Mouse (Mus musculus) adrenal gland, adult 18-20 months (tissue): Measurements from ENCODE around the gene Ccser2. TPM values are rescaled to one million over a fixed set of nuclear protein-coding genes. Genes with fewer than 3 reads are reported as not detected.
"Not testable (repeated sequence)": the region's sequence is repeated elsewhere in the genome, so short reads cannot be mapped to it uniquely, and the experiment has no call there.

Experiments used
- DNase-seq, 2 experiments: peaks; one replicate each; pipeline ENCODE4 v3.0.0; 2021 to 2022; ENCODE audit warnings: low spot score in 2 of 2
- long read RNA-seq, 2 experiments: library from polyadenylated mRNA; stranded (forward); transcript quantifications; one replicate each; pipeline ENCODE4 v2.0.0; 2021
- total RNA-seq, 2 experiments: library from RNA; stranded (reverse); gene quantifications; 1 replicate in 1 of 2; 2 replicates in 1 of 2; pipeline ENCODE4 v1.2.3; 2021

The Ccser2 gene
- 10 to 100 TPM; 28.4 to 45.5 TPM for total RNA-seq
- long read RNA-seq, experiment 1, transcript Ccser2-203 (8 exons, 1,420 nt): major isoform, 5 of 12 reads
- long read RNA-seq, experiment 1, partial matches to known transcripts: 2 of 12 reads
- long read RNA-seq, experiment 1, other reads (novel, unspliced or antisense): 4 of 12 reads
- long read RNA-seq, experiment 2, partial matches to known transcripts: 32 of 45 reads
- long read RNA-seq, experiment 2, other reads (novel, unspliced or antisense): 12 of 45 reads

DNA sequence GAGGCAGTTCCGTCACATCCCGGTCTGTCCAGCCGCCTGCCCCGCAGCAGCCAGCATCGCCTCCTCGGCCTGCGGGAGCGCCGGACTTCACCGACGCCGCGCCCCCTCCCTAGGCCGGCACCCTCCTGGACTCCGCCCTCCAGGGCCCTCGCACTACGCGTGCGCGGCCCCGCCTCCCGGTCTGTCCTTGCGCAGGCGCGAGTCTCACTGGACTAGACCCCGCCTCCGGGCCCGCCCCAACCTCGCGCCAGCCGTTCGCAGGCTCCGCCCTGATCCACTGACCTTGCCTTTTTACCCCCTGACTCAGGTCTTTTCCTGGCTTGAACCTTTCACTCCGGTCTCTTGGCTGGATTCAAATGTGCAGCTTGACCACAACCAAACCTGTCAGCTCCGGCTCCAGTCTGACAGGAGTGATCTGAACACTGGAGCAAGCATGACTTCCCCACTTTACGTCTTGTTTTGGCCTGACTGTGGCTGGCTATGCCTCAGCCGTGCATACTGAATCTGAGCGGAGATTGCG, at the start of gene Ccser2:
Gene Ccser2 (minus strand): TSS at position 150 of the 520 bp plus-strand sequence.
- peak; percentile 100 for DNase-seq

DNA sequence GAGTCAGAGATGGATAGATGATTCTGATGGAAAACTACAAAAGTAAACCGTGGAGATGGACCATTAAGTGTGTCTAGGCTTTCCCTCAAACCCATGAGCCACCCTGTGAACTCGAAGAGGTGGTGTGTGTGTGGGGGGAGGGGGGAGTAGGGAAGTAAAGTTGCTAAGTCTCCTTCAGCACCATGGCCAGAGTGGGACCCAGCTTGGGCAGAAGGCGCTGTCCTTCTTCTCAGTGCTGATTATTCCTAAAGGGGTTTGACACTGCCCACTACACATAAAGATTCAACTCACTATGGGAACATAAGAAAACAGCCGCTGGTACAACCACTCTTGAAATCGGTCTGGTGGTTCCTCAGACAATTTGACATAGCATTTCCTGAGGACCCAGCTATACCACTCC, 47.3 kb upstream of the Ccser2 start:
- DNase-seq: no peak

DNA sequence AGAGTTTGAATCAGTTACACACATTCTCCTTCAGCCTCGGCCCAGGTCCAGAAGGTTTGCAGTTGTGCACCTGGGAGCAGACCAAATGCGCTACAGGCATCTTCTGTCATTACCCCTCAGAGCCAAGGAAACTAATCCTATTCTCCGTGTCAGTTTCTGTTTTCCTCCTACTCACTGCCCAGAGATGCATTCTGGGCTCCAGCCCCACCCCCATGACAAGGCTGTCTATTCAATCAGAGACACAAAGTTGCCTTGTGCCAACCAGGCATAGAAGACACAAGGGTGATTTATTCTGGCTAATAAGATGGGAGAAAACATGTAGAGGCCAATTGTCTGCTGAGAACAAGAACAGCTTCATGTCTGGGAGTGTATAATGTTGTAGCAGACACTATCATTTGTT, 45.1 kb upstream of the Ccser2 start:
- no peak for DNase-seq

DNA sequence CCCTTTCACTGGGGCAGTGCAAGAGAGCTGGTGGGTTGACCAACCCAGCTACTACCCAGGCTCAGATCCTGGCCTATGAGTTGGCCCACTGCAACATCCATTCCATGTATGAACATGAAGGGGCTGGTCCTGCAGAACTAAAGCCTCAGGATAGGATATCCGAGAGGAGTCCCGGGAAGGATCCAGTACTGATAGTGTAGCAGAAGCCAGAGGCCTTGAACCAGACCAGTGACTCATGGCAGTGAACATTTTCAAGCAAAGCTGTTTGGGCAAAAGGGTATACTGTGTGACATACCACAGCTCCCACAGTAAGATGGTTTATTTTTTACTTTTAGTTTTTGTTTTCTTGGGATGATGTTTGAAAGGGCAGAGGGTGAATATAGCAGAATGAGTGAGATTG, 41.1 kb upstream of the Ccser2 start:
- DNase-seq: no peak

DNA sequence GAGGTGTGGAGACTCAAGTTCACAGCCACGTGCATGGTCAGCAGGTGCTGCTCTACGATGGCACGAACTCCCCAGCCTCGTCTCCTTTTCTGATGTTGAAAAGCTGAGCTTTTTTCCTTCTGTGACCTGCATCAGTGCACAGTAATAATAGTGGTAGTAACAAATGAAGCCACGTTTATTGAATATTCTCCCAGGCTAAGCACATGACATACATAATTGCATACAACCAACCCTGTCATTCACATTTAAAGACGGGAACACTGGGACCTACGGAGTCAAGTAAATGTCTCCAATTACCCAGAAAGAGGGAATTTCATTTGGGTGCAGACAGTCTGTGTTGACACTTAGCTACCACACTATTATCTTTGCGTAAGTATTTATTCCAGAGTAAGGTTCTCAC, 37.9 kb upstream of the Ccser2 start:
- no peak for DNase-seq

DNA sequence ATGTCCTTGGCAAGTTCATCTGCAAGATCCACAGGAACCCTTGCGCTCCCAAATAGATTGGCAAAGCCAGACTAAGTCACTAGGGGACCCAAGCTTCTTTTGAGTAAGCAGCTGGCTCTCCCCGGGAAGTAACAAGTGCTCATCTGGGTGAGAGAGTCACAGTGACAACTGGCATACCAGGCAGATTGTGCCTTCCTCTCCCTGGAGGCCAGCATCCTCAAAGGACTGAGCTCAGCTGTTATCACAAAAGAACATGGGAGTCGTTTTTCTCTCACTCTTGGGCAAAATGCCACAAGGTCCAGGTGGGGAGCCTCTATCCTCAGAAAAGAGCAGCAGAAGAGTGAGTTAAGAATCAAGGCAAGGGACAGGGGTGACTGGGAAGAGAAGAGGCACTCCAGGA, 37.3 kb upstream of the Ccser2 start:
- DNase-seq: no peak

DNA sequence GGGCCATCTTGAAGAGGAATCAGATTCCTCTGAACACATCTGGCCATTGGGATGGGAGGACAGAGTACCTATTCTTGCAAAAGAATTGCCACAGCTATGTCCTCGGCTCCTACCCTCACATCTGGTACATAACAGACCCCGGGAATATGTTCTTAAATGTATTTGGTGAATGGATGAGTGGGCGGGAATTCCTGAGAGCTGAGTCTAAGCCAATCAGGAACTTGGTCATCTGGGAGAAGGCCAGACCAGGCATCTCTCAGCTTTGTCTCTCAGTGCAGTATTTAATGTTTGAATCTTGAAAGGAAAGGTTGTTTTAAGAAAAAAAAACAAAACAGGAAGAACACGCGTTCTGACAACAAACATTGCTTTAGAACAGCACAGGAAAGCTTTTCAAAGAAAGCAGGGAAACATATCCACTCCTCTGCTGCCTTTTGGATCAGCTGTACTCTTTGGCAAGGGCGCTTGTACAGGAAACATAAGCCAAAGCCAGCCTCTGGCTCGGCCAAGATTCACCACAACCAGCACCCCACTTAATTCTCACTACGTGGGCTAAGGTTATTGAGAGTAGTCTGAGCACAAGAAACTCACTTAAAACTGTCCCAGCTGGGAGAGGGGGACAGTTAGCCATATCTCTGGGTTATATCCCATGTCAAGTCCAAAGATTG, 35.0 kb upstream of the Ccser2 start:
- no peak for DNase-seq

DNA sequence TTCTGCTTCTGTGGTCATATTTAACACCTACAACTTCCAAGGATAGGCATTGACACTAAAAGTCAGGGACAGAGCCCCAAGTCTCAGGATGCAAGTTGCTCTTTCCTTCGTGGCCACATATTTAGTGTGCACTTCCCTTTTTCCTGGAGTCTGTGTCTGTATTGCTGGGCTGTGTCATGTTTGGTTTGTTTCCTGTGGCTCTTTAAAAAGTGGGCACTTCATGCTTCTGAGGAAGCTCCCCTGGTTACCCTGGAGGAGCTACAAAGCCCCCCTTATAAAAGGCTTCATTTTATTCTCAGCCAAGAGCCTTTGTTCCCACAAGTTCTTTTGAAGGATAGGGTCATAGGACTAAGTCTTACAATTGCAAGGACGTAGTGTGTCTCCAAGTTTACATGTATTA, 34.3 kb upstream of the Ccser2 start:
- no peak for DNase-seq

DNA sequence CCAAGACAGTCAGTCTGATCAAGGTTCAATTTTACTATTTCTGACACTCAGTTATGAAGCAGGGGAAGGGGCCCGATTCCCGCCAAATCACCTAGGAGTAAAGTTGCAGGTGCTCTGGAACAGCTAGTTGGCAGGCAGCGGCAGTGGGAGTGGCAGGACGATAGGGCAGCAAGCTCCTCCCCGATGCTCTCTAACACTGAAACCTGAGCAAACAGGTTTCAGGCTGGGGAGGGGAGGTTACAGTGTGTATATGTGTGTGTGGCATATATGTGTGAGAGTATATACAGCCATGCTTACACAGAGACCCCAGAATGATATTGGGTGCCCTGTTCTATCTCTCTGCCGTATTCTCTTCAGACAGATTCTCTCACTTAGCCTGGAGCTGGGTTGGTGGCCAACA, 32.2 kb upstream of the Ccser2 start:
- not testable (repeated sequence) for DNase-seq

DNA sequence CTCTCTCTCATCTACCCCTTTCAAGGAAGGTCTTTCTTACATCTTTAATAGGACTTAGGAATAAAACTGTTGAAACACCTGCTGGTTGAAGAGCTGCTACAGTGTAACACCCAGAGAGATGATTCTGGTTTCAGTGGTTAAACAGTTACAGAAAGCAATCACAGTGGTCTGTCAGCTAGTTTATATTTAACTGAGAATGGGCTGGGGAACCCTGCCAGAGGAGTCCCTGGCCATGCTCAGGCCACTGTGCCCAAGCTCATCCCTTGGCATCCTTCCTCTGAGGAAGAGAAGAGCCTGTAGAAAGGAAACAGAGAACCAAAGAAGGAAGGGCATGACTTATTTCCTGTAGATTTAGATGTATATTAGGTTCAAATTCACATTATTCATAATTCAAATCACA, 21.2 kb upstream of the Ccser2 start:
- no peak for DNase-seq

DNA sequence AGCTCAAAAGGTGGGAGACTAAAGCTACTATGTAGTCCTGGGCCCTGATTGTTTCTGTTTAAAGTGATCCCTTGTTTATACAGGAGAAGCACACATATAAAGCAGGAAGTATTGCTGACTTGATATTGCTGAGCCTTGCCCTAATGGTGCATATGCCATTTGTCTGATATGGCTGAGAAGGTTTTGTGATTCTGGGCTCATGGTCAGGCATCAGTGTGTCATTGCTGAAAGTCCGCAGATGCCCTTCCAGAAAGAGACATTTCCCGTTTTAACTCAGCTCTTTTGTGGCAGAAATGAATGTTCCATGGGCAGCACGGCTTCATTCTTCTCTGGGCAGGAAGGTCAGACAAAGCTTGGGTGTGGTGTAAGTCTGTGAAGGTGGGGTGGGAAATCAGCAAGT, 17.1 kb upstream of the Ccser2 start:
- DNase-seq: no peak

DNA sequence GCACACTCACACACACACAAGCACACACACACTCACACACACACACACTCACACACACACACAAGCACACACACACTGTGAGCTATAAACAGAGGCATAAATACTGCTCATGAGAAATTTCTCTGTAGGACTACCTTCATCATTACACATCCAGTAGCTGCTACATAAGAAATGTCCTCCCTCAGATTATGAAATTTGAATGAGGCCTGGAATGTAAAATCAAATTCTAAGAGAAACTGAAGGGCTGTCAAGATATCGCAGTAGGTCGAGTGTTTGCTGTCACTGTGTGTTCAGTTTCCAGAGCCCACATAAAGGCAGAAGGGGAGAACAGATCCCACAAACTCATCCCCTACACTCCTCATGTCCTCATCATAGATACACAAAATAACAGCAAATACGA, 6.4 kb upstream of the Ccser2 start:
- DNase-seq: no peak

DNA sequence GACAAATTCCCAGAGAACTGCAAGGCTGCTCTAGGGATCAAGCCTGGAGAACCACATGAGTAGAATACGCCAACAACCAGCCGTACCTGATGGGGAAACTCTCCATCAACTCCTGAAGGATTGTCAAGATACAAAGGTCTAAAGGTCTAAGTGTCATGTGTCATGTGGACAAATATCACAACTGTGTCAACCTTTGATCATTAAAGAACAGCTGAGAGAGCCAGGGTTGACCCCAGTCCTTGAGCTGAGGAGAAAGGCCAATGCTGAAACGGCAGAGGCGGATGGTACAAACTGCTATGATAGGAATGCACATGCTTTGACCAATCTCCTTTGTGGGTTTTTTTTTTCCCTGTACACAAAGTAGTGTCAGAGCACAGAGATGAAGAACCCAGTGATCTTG, 2.6 kb upstream of the Ccser2 start:
- DNase-seq: no peak

DNA sequence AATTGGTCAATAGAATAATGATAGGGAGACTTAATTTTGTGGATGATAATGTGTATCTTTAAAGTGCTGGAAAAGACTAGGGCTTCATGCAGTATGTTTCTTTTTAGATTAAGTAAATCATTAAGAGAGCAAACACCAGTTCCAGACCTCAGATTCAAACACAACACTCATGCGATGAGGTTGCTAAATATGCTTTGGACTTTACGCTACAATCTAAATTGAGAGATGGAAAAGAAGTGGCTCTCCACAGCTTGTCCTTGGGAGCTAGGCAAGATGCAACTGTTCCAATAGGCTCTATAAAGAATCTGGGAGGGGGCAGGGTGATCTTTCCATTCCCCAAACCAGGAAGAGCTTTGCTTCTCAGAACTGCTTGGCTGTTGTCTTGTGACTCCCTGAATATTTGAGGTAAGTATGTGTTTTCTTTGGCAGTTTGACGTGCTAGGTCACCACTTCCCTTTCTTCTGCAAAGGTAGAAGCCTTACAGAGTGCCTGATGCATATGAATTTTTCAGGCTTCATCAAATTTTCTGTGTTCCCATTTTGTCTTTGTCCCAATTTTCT, 1.4 kb upstream of the Ccser2 start:
- DNase-seq: no peak

DNA sequence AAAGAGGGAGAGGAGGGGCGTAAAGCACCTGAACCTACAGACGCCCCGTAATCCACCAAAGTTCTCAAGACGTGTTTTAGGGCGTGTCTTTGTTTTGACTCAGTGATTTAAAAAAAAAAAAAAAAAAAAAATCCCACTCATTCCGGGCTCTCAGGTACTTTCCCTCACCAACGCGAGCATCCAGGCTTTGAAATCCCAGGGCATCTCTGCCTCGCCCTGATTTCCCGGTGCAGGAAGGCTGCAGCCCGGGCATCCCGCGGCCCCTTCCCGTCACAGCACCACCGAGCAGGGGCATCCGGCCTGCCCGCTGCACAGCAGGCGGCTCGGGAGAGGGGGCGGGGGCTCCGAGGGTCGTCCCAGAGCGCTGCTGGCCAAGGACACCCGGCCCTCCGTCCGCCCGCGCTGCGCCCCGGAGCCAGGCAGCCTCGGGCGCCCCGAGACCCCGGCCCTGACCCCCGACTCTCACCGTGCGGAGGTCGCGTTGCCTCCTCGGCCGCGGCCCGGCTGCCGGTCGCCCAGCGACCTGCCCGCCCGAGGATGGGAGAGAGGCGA, 425 bp downstream of the Ccser2 start:
- DNase-seq: no peak

DNA sequence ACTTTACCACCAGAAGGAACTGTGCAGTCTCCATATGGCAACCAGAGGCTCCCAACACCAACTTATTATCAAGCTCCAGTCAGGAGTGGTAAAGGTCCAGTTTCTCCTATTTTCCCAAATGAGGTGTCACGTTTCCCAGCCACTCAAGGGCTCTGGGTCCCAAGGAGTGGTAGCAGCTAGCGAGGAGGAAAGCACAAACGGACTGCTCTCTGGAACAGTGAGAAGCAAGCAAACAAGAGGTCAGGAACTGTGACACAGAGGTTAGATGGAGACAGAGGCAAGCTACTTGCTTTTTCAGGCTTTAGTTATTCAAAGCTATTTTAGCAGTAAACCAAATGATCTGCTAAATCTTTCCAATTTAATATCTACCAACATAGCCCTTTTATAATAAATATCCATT, 3.2 kb downstream of the Ccser2 start:
- no peak for DNase-seq

DNA sequence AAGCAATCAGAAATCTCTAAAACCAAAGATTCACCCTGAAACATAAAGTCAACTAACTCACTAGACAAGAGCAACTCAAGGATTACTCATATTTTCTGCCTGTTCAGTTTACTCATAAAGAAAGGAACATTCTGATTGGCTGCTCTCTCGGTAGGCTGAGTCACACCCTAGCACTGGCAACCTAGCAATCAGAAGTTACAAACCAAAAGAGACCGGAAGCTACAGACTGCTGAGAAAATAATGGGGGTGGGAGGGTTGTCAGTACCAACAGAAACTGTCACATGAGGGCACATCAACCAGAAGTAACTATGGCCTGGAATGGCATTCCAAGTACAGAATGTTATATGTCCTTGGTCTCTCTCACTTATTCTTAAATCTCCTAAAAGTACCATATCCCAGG, 6.1 kb downstream of the Ccser2 start:
- peak in 1 of 2 experiments; percentile 12 for DNase-seq

DNA sequence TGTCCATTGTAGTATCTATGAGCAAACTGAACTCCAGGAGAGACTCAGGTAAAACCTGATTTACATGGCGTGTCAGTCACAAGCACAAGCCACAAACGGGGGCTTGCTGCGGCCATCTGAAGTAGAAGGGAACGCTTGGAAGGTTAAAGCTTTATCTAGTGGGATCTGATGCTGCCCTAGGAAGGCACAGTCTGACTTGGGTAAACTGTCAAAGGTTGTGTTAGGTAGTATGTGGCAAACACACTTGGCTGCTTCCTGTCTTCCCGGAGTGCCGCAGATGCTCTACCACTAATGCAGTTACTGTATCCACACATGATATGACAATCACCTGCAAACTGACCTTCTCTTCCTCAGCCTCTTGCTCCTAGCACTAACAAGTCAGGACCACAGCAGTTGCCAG, 10.9 kb downstream of the Ccser2 start:
- DNase-seq: no peak

DNA sequence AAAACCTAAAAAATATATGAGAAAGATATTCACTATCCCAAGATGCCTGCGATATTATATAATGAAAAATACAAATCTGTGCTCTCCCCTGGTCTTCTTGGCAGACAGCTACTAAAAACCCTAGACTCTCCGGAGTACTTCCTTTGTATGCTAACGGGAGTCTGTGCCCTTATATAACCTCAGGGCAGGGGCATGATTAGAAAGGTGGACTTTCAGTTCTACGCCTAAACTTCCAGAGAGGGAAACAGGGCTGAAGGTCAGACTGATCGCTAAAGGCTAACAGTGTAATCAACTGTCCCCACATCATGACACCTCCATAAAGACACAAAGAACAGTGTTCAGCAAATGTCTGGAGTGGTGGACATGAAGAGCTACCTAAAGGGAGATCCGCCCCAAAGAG, 11.3 kb downstream of the Ccser2 start:
- DNase-seq: no peak

DNA sequence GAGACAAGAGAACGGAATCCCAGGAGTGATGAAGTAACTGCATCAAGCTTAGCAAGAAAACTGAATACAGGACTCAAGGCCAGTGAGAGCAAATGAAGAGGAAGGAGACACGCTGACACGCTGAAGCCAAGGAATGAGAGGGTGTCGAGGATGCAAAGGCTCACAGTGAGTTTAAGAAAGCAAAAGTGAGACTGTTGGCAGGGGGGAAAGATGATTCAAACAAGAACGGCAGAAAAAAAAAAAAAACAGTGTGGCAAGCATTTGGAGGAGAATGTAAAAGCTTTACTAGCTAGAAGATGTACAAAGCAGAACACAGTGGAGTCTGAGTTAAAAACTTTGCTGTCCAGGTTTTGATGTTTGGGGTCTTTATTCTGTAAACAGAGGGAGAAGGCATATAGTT, 11.9 kb downstream of the Ccser2 start:
- DNase-seq: no peak

DNA sequence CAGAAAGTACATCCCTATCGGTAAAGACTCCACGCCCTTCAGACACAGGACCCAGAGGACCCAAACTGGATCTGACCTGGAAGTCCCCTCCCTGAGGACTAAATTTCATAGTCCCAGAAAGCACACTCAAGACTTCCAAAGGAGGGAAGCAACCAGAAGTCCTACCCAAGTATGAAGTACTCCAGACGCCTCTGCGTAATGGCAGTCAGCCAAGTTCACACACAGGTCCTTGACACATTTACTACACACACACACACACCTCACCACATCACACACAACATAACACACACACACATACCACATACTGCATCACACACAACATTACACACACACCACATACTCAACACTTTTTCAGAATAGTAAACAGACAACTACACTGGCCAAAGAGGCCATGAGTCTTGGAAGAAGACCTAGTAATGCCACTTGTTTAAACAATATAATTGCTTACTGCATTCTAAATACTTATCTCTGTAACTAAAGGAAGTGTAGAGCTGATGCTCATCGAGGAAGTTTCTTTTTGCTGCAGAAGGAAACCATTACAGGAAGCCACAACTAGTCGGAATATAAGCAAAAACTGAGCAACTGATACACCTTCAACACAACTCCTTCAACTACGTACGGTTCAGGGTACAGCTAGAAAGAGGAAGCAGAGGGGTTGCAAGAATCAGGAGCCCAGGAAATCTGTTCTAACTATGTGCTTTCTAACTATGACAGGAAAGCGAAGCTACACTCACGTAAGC, 15.7 kb downstream of the Ccser2 start:
- no peak for DNase-seq

DNA sequence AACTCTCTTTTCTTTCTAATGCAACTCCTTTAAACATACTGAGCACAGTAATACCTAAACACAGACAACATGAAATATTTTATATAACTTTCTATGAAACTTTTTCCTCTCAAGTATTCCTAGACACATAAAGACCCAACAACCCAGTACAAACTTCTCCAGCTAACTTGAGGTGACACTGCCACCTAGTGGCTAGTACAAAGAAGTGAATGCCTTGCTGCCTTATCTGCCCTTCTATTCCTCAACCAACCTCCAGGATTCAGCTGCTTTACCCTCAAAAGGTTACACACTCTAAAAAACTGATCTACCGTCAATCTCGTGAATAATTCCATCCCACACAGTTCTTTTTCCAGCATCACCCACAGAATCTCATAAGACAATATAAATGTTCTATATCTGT, 16.4 kb downstream of the Ccser2 start:
- no peak for DNase-seq
